Mouse (Mus musculus): ENCODE measurements around the gene Per2.

DNA sequence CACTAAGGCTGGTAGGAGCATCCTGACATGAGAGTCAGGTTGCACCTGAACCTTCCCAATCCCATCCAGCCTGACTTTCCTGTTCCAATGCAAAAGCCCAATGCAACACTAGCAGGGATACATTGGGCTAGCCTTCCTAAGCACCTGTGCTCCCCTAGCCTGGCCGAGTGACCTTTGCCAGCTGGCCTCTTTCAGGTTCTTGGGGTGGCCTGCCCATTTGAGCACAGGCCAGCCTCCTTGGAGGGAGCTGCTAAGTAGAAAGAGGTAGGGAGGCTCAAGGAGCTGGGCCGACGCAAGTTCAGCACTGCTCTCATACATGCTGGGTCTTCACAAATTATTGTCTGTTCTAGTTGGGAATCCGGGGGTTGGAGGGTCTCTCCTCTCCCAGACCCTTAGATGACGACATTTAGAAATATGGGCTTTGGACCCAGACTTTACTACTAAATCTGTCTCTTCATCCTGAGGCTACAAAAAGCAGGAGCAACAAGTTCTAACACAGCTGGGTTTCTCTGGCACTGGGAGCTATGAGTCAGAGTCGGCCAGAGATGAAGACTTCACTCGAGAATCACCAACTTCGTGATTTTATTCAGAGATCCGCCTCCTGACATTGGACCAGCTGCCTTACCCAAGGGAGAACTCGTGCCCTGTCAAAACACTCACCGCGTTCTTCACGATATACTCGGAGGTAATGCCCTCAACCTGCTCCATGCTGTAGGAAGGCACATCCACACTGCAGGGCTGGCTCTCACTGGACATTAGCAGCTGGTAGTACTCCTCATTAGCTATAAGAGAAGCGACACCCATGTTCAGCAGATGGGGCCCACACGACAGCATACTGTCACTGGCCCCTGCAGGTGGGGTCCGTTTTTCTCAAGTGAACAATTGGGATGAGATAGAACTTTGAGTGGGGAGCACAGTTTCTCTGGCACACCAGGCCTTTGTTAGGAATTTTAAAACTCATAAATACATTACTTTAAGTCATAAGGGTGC is 14.0 kb downstream of the Per2 start:
- TF ChIP-seq TAL1 (IDR thresholded peaks at IDR 0.05; ENCODE audit: low read length) = no peak
- no peak for TF ChIP-seq GATA1 (IDR thresholded peaks at IDR 0.05; ENCODE audit: low read length)
